Mouse (Mus musculus) testis, postnatal 14 days (tissue): ENCODE data around the gene Gm17359.

Experiments
- DNase-seq: peaks from one replicate; pipeline ENCODE4 v3.0.0; 2021; ENCODE audit warnings: low spot score

Gene Gm17359

GRCm38 (mm10) chr3:79475980-79476379 lies 139.5 kb downstream of the Gm17359 start:
- DNase-seq, result no peak

- DNase-seq, result no peak
Observed at GRCm38 (mm10) chr3:79478400-79478799, 141.9 kb downstream of the Gm17359 start.

GRCm38 (mm10) chr3:79478880-79479279 lies 142.4 kb downstream of the Gm17359 start:
- no peak for DNase-seq

- no peak for DNase-seq
Observed at GRCm38 (mm10) chr3:79484286-79485063, 148.0 kb downstream of the Gm17359 start.

- no peak for DNase-seq
Observed at GRCm38 (mm10) chr3:79488025-79488424, 151.6 kb downstream of the Gm17359 start.

- no peak for DNase-seq
Observed at GRCm38 (mm10) chr3:79490102-79490501, 153.6 kb downstream of the Gm17359 start.

GRCm38 (mm10) chr3:79491614-79492013 lies 155.2 kb downstream of the Gm17359 start:
- no peak for DNase-seq

GRCm38 (mm10) chr3:79493064-79493463 lies 156.6 kb downstream of the Gm17359 start:
- DNase-seq, result no peak

GRCm38 (mm10) chr3:79494028-79494427 lies 157.6 kb downstream of the Gm17359 start:
- no peak for DNase-seq

- DNase-seq, result no peak
Observed at GRCm38 (mm10) chr3:79495151-79495550, 158.7 kb downstream of the Gm17359 start.

GRCm38 (mm10) chr3:79496668-79497067 lies 160.2 kb downstream of the Gm17359 start:
- DNase-seq, result no peak

GRCm38 (mm10) chr3:79500279-79500678 lies 163.8 kb downstream of the Gm17359 start:
- DNase-seq, result no peak

- DNase-seq, result no peak
Observed at GRCm38 (mm10) chr3:79501166-79501728, 164.8 kb downstream of the Gm17359 start.
